Mouse (Mus musculus): Measurements from ENCODE around the gene Cnnm3. TPM values are rescaled to one million over a fixed set of nuclear protein-coding genes. Genes with fewer than 3 reads are reported as not detected.

Cnnm3 gene
- polyA plus RNA-seq, 1 experiment from 2014 or later = 3.5 TPM

DNA sequence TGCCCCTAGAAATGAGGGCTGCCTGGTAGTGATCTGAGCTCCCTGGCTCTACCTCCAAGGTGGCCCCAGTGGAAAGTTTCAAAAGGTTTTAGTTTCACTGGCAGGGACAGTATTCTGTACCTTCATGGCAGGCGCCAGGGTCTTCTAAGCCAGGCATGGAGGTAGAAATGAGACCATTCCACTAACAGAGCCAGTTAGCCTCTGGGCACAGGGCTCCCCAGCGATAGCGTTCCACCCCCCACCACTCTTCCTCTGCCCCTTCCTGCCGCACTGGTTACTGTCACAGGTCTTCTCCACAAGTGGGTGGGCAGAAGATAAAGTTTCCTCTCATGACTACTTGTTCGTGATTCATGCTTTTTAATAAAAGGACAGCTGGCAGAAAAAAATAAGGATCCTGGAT is 48.2 kb downstream of the Cnnm3 start:
- Histone ChIP-seq H3K4me2 (replicated peaks; ENCODE audit: low read depth, low read length) (no peak overlapping the region), H3K9ac (replicated peaks; ENCODE audit: low read length) (no peak overlapping the region; the same call in 1 of the 2 replicates), H3K27ac (ENCODE audit: low read length) (peak overlapping the region; percentile 98; the same call in 1 of the 2 replicates), H3K4me1 (ENCODE audit: insufficient read depth, low read length) (peaks cover 76% of the 10 kb centered on the region), H3K9me3 (ENCODE audit: low read length) (no peaks in the 10 kb centered on the region), H3K4me3 (ENCODE audit: low read length) (no peak overlapping the region), H3K27me3 (ENCODE audit: insufficient read depth, low read length) (no peaks in the 10 kb centered on the region), H3K36me3 (ENCODE audit: insufficient read depth, low read length) (0 out of 2 replicates have a peak, but pooled peaks cover 3% of the 10 kb centered on the region)
- no peak for ATAC-seq (ENCODE audit: low FRiP score, low TSS enrichment)
- WGBS = 40% methylated on average over 5 of the region's 5 CpGs

DNA sequence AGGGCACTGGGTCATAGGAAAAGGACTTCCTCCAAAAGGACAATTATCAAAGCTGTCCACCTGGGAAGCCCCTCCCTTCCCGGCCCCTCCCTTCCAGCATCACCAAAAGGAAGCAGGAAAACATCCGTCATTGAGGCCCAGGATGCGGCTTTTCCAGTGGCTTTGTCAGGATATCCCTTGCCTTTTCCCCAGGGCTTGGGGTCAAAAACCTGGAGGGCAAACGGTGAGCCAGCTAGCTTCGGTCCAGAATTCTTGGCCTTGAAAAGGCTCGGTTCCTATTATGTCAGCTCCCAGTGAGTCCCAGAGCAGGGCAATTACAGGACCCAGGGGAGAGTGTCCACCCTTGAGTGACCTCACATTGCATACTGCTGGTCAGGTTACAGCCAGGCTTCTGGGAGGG is 49.2 kb downstream of the Cnnm3 start:
- no peak for ATAC-seq (ENCODE audit: low FRiP score, low TSS enrichment)
- Histone ChIP-seq H3K36me3 (ENCODE audit: insufficient read depth, low read length) (no peaks in the 10 kb centered on the region), H3K4me1 (ENCODE audit: insufficient read depth, low read length) (peaks cover 67% of the 10 kb centered on the region), H3K27ac (ENCODE audit: low read length) (peak overlapping the region; percentile 69), H3K27me3 (ENCODE audit: insufficient read depth, low read length) (no peaks in the 10 kb centered on the region), H3K4me2 (replicated peaks; ENCODE audit: low read depth, low read length) (no peak overlapping the region), H3K9ac (replicated peaks; ENCODE audit: low read length) (no peak overlapping the region), H3K9me3 (ENCODE audit: low read length) (no peaks in the 10 kb centered on the region), H3K4me3 (ENCODE audit: low read length) (no peak overlapping the region)
- 20% methylated on average over 6 of the region's 6 CpGs for WGBS

DNA sequence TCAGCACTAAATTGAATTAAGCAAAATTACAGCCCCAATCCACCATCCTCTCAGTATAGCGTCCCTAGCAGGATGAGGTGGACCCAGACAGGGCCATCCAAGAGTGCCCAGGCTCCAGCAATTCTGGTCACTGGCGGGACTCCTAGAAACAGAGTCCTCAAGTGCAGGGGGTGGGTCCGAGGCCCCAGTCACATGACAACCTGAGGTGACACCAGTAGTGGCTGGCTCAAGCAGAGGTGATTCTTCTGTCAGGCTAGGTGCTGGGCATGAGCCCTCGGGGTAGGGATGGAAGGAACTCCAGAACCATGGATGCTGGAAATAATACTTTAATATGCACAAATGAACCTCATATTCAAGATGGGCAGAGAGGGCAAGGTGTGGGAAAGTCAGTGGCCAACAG is 50.7 kb downstream of the Cnnm3 start:
- H3K4me2 ChIP-seq (replicated peaks; ENCODE audit: low read depth, low read length) = no peak overlapping the region
- ATAC-seq (ENCODE audit: low FRiP score, low TSS enrichment) = no peak
- H3K9ac ChIP-seq (replicated peaks; ENCODE audit: low read length) = 0 out of 2 replicates have a peak overlapping the region, but pooled peaks have one; percentile 5
- no peaks in the 10 kb centered on the region for H3K36me3 ChIP-seq (ENCODE audit: insufficient read depth, low read length)
- WGBS = 50% methylated on average over 4 of the region's 4 CpGs
- no peak overlapping the region for H3K4me3 ChIP-seq (ENCODE audit: low read length)
- no peak overlapping the region; the same call in 1 of the 2 replicates for H3K27ac ChIP-seq (ENCODE audit: low read length)
- peaks cover 78% of the 10 kb centered on the region for H3K4me1 ChIP-seq (ENCODE audit: insufficient read depth, low read length)
- H3K9me3 ChIP-seq (ENCODE audit: low read length) = no peaks in the 10 kb centered on the region
- no peaks in the 10 kb centered on the region for H3K27me3 ChIP-seq (ENCODE audit: insufficient read depth, low read length)

DNA sequence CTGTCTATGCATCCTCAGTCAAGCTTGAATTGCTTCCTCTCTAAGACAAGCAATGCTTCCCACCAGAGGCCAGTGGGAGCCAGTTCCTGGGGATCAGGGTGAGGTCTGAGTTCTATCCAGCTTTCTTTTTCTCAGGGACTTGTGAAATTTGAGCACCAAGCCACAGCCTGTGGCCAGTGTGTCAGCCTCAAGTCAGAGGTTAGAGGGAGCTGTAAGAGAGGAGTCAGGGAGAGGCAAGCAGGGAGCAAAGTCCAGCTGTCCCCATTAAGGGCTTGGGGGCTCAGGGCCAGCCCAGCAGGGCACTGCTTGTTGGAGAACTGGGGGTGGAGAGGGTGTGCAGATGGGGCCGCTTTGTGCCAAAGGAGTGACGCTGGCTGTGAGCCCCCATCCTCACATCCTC is 51.5 kb downstream of the Cnnm3 start:
- Histone ChIP-seq H3K4me2 (replicated peaks; ENCODE audit: low read depth, low read length) (no peak overlapping the region), H3K4me3 (ENCODE audit: low read length) (no peak overlapping the region), H3K27me3 (ENCODE audit: insufficient read depth, low read length) (no peaks in the 10 kb centered on the region), H3K27ac (ENCODE audit: low read length) (peak overlapping the region; percentile 73), H3K4me1 (ENCODE audit: insufficient read depth, low read length) (peaks cover 84% of the 10 kb centered on the region), H3K9ac (replicated peaks; ENCODE audit: low read length) (peak overlapping the region; percentile 6; the same call in 1 of the 2 replicates), H3K36me3 (ENCODE audit: insufficient read depth, low read length) (no peaks in the 10 kb centered on the region), H3K9me3 (ENCODE audit: low read length) (no peaks in the 10 kb centered on the region)
- ATAC-seq (ENCODE audit: low FRiP score, low TSS enrichment) = peak; percentile 14
- 29% methylated on average over 2 of the region's 2 CpGs for WGBS

DNA sequence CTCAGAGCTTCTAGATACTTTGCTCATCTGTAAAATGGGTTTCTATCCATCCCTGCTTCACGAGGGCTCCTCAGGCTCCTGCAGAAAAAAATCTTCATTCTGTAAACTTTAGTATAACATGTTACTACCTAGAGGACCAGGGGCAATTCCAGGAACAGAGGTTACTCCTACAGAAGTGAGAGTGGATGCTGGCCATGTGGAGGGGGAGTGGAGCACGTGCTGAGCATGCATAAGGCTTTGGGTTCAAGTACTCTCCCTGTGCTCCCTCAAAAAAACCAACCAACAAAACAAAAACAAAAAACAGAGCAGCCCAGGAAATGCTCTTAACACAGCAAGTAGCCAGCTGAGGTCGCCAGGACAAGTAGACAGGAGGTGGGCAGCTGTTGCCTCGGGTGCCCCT is 52.0 kb downstream of the Cnnm3 start:
- Histone ChIP-seq H3K9ac (replicated peaks; ENCODE audit: low read length) (no peak overlapping the region), H3K4me2 (replicated peaks; ENCODE audit: low read depth, low read length) (no peak overlapping the region), H3K9me3 (ENCODE audit: low read length) (no peaks in the 10 kb centered on the region), H3K36me3 (ENCODE audit: insufficient read depth, low read length) (no peaks in the 10 kb centered on the region), H3K4me3 (ENCODE audit: low read length) (no peak overlapping the region), H3K27me3 (ENCODE audit: insufficient read depth, low read length) (no peaks in the 10 kb centered on the region), H3K4me1 (ENCODE audit: insufficient read depth, low read length) (peaks cover 84% of the 10 kb centered on the region), H3K27ac (ENCODE audit: low read length) (peak overlapping the region; percentile 73; the same call in 1 of the 2 replicates)
- ATAC-seq (ENCODE audit: low FRiP score, low TSS enrichment) = no peak
- 40% methylated on average over 4 of the region's 4 CpGs for WGBS

DNA sequence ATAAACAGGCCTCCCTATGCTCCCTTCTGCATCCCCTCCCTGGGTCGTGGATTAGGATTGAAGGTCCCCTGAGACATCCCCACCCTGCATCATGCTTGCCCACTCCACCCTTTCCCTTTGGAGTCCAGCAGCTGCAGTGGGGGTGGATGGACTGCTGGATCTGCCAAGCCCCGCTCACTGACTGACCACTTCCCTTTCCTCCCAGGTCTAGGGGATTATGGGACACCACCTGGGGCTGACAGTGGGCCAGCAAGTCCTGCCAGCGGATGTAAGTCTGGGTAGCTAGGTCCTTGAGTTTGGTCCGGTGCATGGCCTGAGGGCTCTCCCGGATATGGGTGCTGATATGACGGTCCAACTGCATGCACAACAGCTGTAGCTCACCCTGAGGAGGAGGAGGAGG is 52.4 kb downstream of the Cnnm3 start:
- H3K9ac ChIP-seq (replicated peaks; ENCODE audit: low read length) = no peak overlapping the region
- H3K9me3 ChIP-seq (ENCODE audit: low read length) = no peaks in the 10 kb centered on the region
- WGBS = 67% methylated on average over 6 of the region's 6 CpGs
- H3K27ac ChIP-seq (ENCODE audit: low read length) = no peak overlapping the region
- no peak for ATAC-seq (ENCODE audit: low FRiP score, low TSS enrichment)
- H3K4me2 ChIP-seq (replicated peaks; ENCODE audit: low read depth, low read length) = no peak overlapping the region
- peaks cover 84% of the 10 kb centered on the region for H3K4me1 ChIP-seq (ENCODE audit: insufficient read depth, low read length)
- H3K36me3 ChIP-seq (ENCODE audit: insufficient read depth, low read length) = no peaks in the 10 kb centered on the region
- no peaks in the 10 kb centered on the region for H3K27me3 ChIP-seq (ENCODE audit: insufficient read depth, low read length)
- no peak overlapping the region for H3K4me3 ChIP-seq (ENCODE audit: low read length)

DNA sequence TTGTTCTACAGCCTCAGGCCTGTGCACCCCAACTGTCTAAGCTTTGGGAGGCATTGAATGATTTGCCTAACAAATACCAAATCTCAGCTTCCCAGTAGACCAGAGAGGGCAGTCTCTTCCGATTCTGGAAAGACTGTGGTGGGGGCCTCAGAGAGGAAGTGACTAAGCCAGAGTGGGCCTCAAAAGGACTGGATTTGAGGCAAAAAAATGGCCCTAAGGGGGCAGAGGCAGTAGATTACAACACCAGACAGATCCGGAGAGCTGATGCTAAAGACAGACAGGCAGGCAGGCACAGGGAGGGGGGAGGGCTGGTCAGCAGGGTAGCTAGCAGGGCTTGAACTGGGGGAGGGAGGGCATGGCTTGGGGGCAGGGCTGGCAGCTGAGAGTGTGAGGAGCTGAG is 54.8 kb downstream of the Cnnm3 start:
- H3K4me3 ChIP-seq (ENCODE audit: low read length) = no peak overlapping the region
- 13% methylated on average over 2 of the region's 2 CpGs for WGBS
- no peaks in the 10 kb centered on the region for H3K9me3 ChIP-seq (ENCODE audit: low read length)
- H3K4me1 ChIP-seq (ENCODE audit: insufficient read depth, low read length) = peaks cover 82% of the 10 kb centered on the region
- no peaks in the 10 kb centered on the region for H3K36me3 ChIP-seq (ENCODE audit: insufficient read depth, low read length)
- H3K9ac ChIP-seq (replicated peaks; ENCODE audit: low read length) = peak overlapping the region; percentile 18; the same call in 1 of the 2 replicates
- H3K27ac ChIP-seq (ENCODE audit: low read length) = no peak overlapping the region
- no peak overlapping the region for H3K4me2 ChIP-seq (replicated peaks; ENCODE audit: low read depth, low read length)
- ATAC-seq (ENCODE audit: low FRiP score, low TSS enrichment) = no peak
- no peaks in the 10 kb centered on the region for H3K27me3 ChIP-seq (ENCODE audit: insufficient read depth, low read length)

DNA sequence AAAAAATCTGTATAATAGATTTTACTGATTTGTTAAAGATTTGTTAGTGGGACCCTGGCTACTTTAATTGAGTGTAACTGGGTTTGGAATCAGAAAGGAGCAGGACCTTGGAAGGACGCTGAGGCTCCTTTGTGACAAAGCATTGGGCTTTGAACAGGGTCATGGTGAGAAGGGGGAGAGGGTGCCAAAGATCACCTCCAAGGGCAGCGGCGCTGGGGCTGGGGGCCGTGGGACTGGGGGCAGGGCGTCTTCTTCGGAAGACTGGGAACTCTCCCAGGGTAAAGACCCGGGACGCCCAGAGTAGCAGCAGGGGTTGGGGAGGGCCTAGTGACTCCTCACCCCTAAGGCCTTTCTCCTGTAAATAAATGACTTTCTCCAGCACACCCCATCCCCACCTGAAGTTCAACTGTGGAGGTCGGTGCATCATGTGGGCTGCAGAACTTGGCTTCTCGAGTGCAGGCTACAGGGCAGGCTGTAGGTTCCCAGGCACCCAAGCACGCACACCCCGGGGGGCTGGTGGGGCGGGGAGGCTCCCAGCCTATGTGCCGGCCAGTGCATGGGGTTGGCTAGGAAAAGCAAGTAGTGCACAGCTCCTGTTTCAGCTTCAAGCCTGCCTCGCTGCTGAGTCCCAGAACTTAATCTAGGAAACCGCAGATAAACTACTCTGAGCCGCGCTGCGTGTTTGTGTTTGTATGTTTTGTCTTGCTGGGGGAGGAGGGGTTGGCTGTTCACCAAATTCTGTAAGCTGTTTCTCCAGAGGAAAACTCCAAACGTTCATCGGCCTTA is 56.3 kb downstream of the Cnnm3 start:
- Histone ChIP-seq H3K27ac (ENCODE audit: low read length) (peak overlapping the region; percentile 90), H3K9me3 (ENCODE audit: low read length) (no peaks in the 10 kb centered on the region), H3K27me3 (ENCODE audit: insufficient read depth, low read length) (no peaks in the 10 kb centered on the region), H3K4me1 (ENCODE audit: insufficient read depth, low read length) (peaks cover 76% of the 10 kb centered on the region), H3K36me3 (ENCODE audit: insufficient read depth, low read length) (no peaks in the 10 kb centered on the region), H3K4me2 (replicated peaks; ENCODE audit: low read depth, low read length) (peak overlapping the region; percentile 28), H3K9ac (replicated peaks; ENCODE audit: low read length) (peak overlapping the region; percentile 29), H3K4me3 (ENCODE audit: low read length) (peak overlapping the region; percentile 8; the same call in 1 of the 2 replicates)
- ATAC-seq (ENCODE audit: low FRiP score, low TSS enrichment) = peak; percentile 76
- WGBS = 18% methylated on average over 21 of the region's 21 CpGs

DNA sequence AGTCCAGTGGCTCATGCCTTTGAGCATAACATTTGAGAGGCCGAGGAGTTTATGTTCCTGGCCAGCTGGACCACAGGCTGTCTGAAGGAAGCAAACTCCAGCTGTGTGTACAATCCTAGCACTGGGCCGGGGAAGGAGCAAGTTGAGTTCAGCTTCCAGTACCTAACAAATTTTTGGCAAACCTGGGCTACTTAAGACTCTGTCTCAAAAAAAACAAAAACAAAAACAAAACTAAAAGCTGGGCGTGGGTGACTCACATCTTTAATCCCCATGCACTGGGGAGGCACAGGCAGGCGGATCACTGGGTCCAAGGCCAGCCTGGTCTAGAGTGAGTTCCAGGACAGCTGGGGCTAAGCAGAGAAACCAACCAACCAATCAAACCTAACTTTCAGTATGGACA is 57.1 kb downstream of the Cnnm3 start:
- H3K36me3 ChIP-seq (ENCODE audit: insufficient read depth, low read length) = no peaks in the 10 kb centered on the region
- H3K9me3 ChIP-seq (ENCODE audit: low read length) = no peaks in the 10 kb centered on the region
- H3K27ac ChIP-seq (ENCODE audit: low read length) = peak overlapping the region; percentile 90
- H3K4me3 ChIP-seq (ENCODE audit: low read length) = no peak overlapping the region
- WGBS = 54% methylated on average over 4 of the region's 4 CpGs
- H3K27me3 ChIP-seq (ENCODE audit: insufficient read depth, low read length) = no peaks in the 10 kb centered on the region
- peak overlapping the region; percentile 29 for H3K9ac ChIP-seq (replicated peaks; ENCODE audit: low read length)
- peak overlapping the region; percentile 28; the same call in 1 of the 2 replicates for H3K4me2 ChIP-seq (replicated peaks; ENCODE audit: low read depth, low read length)
- peaks cover 71% of the 10 kb centered on the region for H3K4me1 ChIP-seq (ENCODE audit: insufficient read depth, low read length)
- ATAC-seq (ENCODE audit: low FRiP score, low TSS enrichment) = no peak

DNA sequence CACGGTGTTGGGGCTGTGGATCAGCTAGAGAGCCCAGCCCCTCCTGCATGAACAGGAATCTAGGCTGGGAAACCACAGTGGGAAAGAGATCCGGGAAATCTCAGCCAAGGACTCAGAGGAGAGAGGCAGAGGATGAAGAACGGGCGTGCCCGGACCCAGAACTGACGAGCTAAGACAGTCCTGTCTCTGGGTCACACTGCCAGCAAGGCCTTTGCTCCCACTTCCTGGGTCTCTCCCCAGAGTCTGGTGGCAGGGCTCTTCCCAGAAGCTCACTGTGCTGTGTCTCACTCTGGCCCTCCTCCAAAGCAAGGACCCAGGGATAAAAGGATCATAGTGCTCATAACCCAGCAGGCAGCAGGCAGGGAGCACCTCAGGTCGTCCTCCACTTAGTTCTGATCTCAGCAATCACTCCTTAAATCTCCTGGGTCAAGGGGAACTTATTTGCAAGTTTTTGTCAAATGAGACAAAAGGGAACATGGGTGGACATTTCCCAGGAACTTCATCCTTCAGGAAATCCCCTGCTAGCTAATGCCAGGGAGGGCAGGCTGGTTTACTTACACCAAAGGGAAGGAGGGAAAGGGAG is 58.1 kb downstream of the Cnnm3 start:
- peak overlapping the region; percentile 31 for H3K9ac ChIP-seq (replicated peaks; ENCODE audit: low read length)
- peaks cover 64% of the 10 kb centered on the region for H3K4me1 ChIP-seq (ENCODE audit: insufficient read depth, low read length)
- 41% methylated on average over 7 of the region's 7 CpGs for WGBS

More for the DNA sequence above, 58.1 kb downstream of the Cnnm3 start:
- no peak overlapping the region for H3K4me3 ChIP-seq (ENCODE audit: low read length)
- H3K9me3 ChIP-seq (ENCODE audit: low read length) = no peaks in the 10 kb centered on the region
- no peaks in the 10 kb centered on the region for H3K36me3 ChIP-seq (ENCODE audit: insufficient read depth, low read length)
- H3K27ac ChIP-seq (ENCODE audit: low read length) = peak overlapping the region; percentile 90
- H3K4me2 ChIP-seq (replicated peaks; ENCODE audit: low read depth, low read length) = no peak overlapping the region
- no peaks in the 10 kb centered on the region for H3K27me3 ChIP-seq (ENCODE audit: insufficient read depth, low read length)
- no peak for ATAC-seq (ENCODE audit: low FRiP score, low TSS enrichment)

Measured in kidney, embryonic 16.5 days (tissue).